ENCODE assay signal across 9 mouse cellular contexts in the genomic region with DNA sequence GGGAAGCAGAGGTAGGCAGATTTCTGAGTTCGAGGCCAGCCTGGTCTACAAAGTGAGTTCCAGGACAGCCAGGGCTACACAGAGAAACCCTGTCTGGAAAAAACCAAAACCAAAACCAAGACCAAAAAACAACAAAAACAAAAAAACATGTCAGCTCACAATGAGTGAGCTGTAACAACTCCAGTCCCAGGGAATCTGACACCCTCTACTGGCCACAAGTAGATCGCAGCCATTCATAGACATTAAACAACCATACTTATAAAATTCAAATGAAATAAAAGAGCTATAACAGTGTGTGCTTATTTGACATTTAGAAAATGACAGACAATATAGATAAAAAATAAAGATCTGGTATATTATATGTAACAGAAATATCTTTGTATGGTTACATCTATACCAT. TPM values are rescaled to one million over a fixed set of nuclear protein-coding genes. Genes with fewer than 3 reads are reported as not detected.
DNase-seq lines count a peak whose midpoint lies in the region; ATAC-seq and TF ChIP-seq lines count a peak whose summit lies in the region.
"Had no signal": no experiment of that assay in that cellular context is flagged by ENCODE, and none has a peak within 500 bp of the region (broad histone marks: within the 10 kb centered on the region; RNA-seq: fewer than 3 reads in every experiment).

No protein-coding gene starts in this region.

- H3K4me3 ChIP-seq in liver, postnatal 0 days (ENCODE audit: low read depth, low read length) = no peak overlapping the region
- H3K4me3 ChIP-seq: limb, embryonic 13.5 days had no signal

- no peaks in the 10 kb centered on the region for H3K4me1 ChIP-seq in liver, postnatal 0 days (ENCODE audit: insufficient read depth)
- H3K4me1 ChIP-seq: limb, embryonic 13.5 days had no signal

- no peak overlapping the region for H3K9ac ChIP-seq in liver, postnatal 0 days (replicated peaks)
- H3K9ac ChIP-seq: limb, embryonic 13.5 days had no signal

- ATAC-seq in liver, postnatal 0 days = no peak

- no peak overlapping the region for H3K27ac ChIP-seq in liver, postnatal 0 days (ENCODE audit: low read depth)
- H3K27ac ChIP-seq: limb, embryonic 13.5 days had no signal

- peak; percentile 38 for DNase-seq in adrenal gland, postnatal 10 days
- DNase-seq in adrenal gland, adult 8-10 months = no peak
- peak; percentile 8 for DNase-seq in left cerebral cortex, postnatal 4 days
- no peak for DNase-seq in left cerebral cortex, adult 11 months (ENCODE audit: low spot score)
- peak; percentile 7 for DNase-seq in adrenal gland, postnatal 25 days
- peak; percentile 48 for DNase-seq in liver, postnatal 0 days
- peak; percentile 55 for DNase-seq in thymus, postnatal 0 days (ENCODE audit: low spot score)
- no peak for DNase-seq in gastrocnemius, postnatal 36 days

- TF ChIP-seq EP300 in liver, postnatal 0 days (IDR thresholded peaks at IDR 0.05; ENCODE audit: low read depth) = no peak

- no peaks in the 10 kb centered on the region for H3K27me3 ChIP-seq in liver, postnatal 0 days (ENCODE audit: insufficient read depth, low read length)
- H3K27me3 ChIP-seq: limb, embryonic 13.5 days had no signal

- H3K4me2 ChIP-seq in liver, postnatal 0 days (ENCODE audit: low read depth, low read length) = no peak overlapping the region
- H3K4me2 ChIP-seq: limb, embryonic 13.5 days had no signal

- peak; percentile 81 for TF ChIP-seq CTCF in liver, postnatal 0 days (IDR thresholded peaks at IDR 0.05; ENCODE audit: low read depth)

- 88% methylated on average over 2 of the region's 2 CpGs for WGBS in liver, postnatal 0 days (ENCODE audit: insufficient replicate concordance)

- H3K9me3 ChIP-seq in liver, postnatal 0 days (ENCODE audit: low read length) = no peaks in the 10 kb centered on the region
- H3K9me3 ChIP-seq: limb, embryonic 13.5 days had no signal

- peaks cover 54% of the 10 kb centered on the region for H3K36me3 ChIP-seq in liver, postnatal 0 days (replicated peaks; ENCODE audit: insufficient read depth, low read length)

- intact Hi-C loops in left cerebral cortex, postnatal 4 days (cut with DNase I) = no loop called here
- intact Hi-C loops in gastrocnemius, postnatal 36 days (cut with DNase I) = loop anchor here (5.0 kb wide), 1 partner anchor 121 kb away; no protein-coding TSS in a partner anchor

RNA-seq across cellular contexts. Expression of a gene that starts 23.4 kb away (rescaled TPM):
- 10 to 100 TPM; 33.9 to 39.0 TPM for total RNA-seq in adrenal gland, postnatal 10 days (2021)
- total RNA-seq in adrenal gland, adult 8-10 months (2022) = 10 to 100 TPM; 41.6 to 80.5 (median 55.2) TPM
- 10 to 100 TPM; 50.9 to 51.1 TPM for total RNA-seq in left cerebral cortex, postnatal 4 days (2021)
- 41.7 and 47.0 TPM in 2 replicates for total RNA-seq in adrenal gland, postnatal 25 days (2021)
- 28.3 and 29.7 TPM in 2 replicates for polyA plus RNA-seq in liver, postnatal 0 days (2015; fragmentation: Nextera tagmentation; extraction: Ambion mirVana)
- 84.3 and 93.2 TPM in 2 replicates for polyA plus RNA-seq in thymus, postnatal 0 days (2015; fragmentation: Nextera tagmentation; extraction: Ambion mirVana)
- total RNA-seq in gastrocnemius, postnatal 36 days (2021) = 10 to 100 TPM; 15.9 to 21.6 TPM

RNA-seq across cellular contexts. Expression of a gene that starts 37.1 kb away (rescaled TPM):
- 10 to 100 TPM; 67.7 to 80.8 TPM for total RNA-seq in adrenal gland, postnatal 10 days (2021)
- 10 to 100 TPM; 65.7 to 67.2 (median 67.0) TPM for total RNA-seq in adrenal gland, adult 8-10 months (2022)
- 100 to 1,000 TPM; 150 to 166 TPM for total RNA-seq in left cerebral cortex, postnatal 4 days (2021)
- 54.6 and 65.0 TPM in 2 replicates for total RNA-seq in adrenal gland, postnatal 25 days (2021)
- polyA plus RNA-seq in liver, postnatal 0 days (2015; fragmentation: Nextera tagmentation; extraction: Ambion mirVana) = 54.2 and 59.3 TPM in 2 replicates
- polyA plus RNA-seq in thymus, postnatal 0 days (2015; fragmentation: Nextera tagmentation; extraction: Ambion mirVana) = 37.9 and 38.8 TPM in 2 replicates
- total RNA-seq in gastrocnemius, postnatal 36 days (2021) = 100 to 1,000 TPM; 102 to 105 TPM

RNA-seq across cellular contexts. Expression of a gene that starts 38.4 kb away (rescaled TPM):
- total RNA-seq in adrenal gland, postnatal 10 days (2021) = 100 to 1,000 TPM in 1 of 2 experiments, 10 to 100 TPM in 1; 94.9 to 116 TPM
- total RNA-seq in adrenal gland, adult 8-10 months (2022) = 100 to 1,000 TPM; 108 to 148 (median 117) TPM
- 10 to 100 TPM; 70.7 to 71.8 TPM for total RNA-seq in left cerebral cortex, postnatal 4 days (2021)
- total RNA-seq in adrenal gland, postnatal 25 days (2021) = 112 and 118 TPM in 2 replicates
- polyA plus RNA-seq in liver, postnatal 0 days (2015; fragmentation: Nextera tagmentation; extraction: Ambion mirVana) = 33.8 and 44.6 TPM in 2 replicates
- 93.8 and 123 TPM in 2 replicates for polyA plus RNA-seq in thymus, postnatal 0 days (2015; fragmentation: Nextera tagmentation; extraction: Ambion mirVana)
- total RNA-seq in gastrocnemius, postnatal 36 days (2021) = 10 to 100 TPM; 18.3 to 20.9 TPM

RNA-seq across cellular contexts. Expression of a gene that starts 38.7 kb away (rescaled TPM):
- under 1 TPM in 1 of 2 experiments, not detected in 1; 0.63 TPM for total RNA-seq in adrenal gland, postnatal 10 days (2021)
- under 1 TPM in 2 of 4 experiments, not detected in 2; 0.73 to 0.86 TPM for total RNA-seq in adrenal gland, adult 8-10 months (2022)
- 1 to 10 TPM in 1 of 2 experiments, not detected in 1; 1.4 TPM for total RNA-seq in left cerebral cortex, postnatal 4 days (2021)
- total RNA-seq in adrenal gland, postnatal 25 days (2021) = 1.5 TPM in 1 of 2 replicates, not detected in the other
- polyA plus RNA-seq in liver, postnatal 0 days (2015; fragmentation: Nextera tagmentation; extraction: Ambion mirVana) = 1.00 and 1.3 TPM in 2 replicates
- polyA plus RNA-seq in thymus, postnatal 0 days (2015; fragmentation: Nextera tagmentation; extraction: Ambion mirVana) = 2.4 and 2.9 TPM in 2 replicates
- not detected for total RNA-seq in gastrocnemius, postnatal 36 days (2021)

Comparison
In these comparisons a context has a peak if more than half of its experiments do, and no peak if none do; other contexts are left out.
1. DNase-seq: peak in adrenal gland, postnatal 10 days (single experiment), left cerebral cortex, postnatal 4 days (single experiment), adrenal gland, postnatal 25 days (single experiment), liver, postnatal 0 days (single experiment) and thymus, postnatal 0 days (single experiment); none in adrenal gland, adult 8-10 months (single experiment), left cerebral cortex, adult 11 months (single experiment) and gastrocnemius, postnatal 36 days (0 of 2).